Mouse (Mus musculus): ENCODE data around the gene Olfr771. TPM values are rescaled to one million over a fixed set of nuclear protein-coding genes. Genes with fewer than 3 reads are reported as not detected.

Gene Olfr771
- not detected for total RNA-seq (2023)

GRCm38 (mm10) chr10:129164651-129165050, at the start of gene Olfr771:
Gene Olfr771 (minus strand): TSS chr10:129164751.

GRCm38 (mm10) chr10:129187319-129187718, 22.8 kb upstream of the Olfr771 start, which contains the start of gene Olfr773:
Gene Olfr773 (minus strand): TSS chr10:129187419.

GRCm38 (mm10) chr10:129177821-129178220, 13.3 kb upstream of the Olfr771 start, which contains the start of gene Olfr772:
Gene Olfr772 (minus strand): TSS chr10:129177921.

GRCm38 (mm10) chr10:129138898-129139297, 25.7 kb downstream of the Olfr771 start, which contains the start of gene Olfr770:
Gene Olfr770 (minus strand): TSS chr10:129138998.

GRCm38 (mm10) chr10:129117761-129118160, 46.8 kb downstream of the Olfr771 start, which contains the start of gene Olfr769:
Gene Olfr769 (minus strand): TSS chr10:129117861.

Other genes with a start within 250 kb of the Olfr771 start
- gene Rdh5, start 241.9 kb downstream of the Olfr771 start, total RNA-seq (2023) = 1 to 10 TPM; 4.9 to 5.2 TPM
- 100 to 1,000 TPM in 1 of 2 experiments, 10 to 100 TPM in 1; 85.1 to 109 TPM for gene Bloc1s1, start 240.7 kb downstream of the Olfr771 start, total RNA-seq (2023)
- gene Itga7, start 230.9 kb downstream of the Olfr771 start, total RNA-seq (2023) = not detected
- gene Mettl7b, start 203.8 kb downstream of the Olfr771 start, total RNA-seq (2023) = not detected
- gene Olfr9, start 175.3 kb downstream of the Olfr771 start, total RNA-seq (2023) = not detected
- not detected for gene Olfr763, start 154.0 kb downstream of the Olfr771 start, total RNA-seq (2023)
- not detected for gene Olfr764-ps1, start 124.9 kb downstream of the Olfr771 start, total RNA-seq (2023)
- gene Olfr765, start 114.8 kb downstream of the Olfr771 start, total RNA-seq (2023) = not detected
- not detected for gene Olfr766-ps1, start 95.8 kb downstream of the Olfr771 start, total RNA-seq (2023)
- not detected for gene Olfr767, start 81.8 kb downstream of the Olfr771 start, total RNA-seq (2023)
- gene Olfr768, start 65.4 kb downstream of the Olfr771 start, total RNA-seq (2023) = not detected
- not detected for gene Olfr769, start 46.9 kb downstream of the Olfr771 start, total RNA-seq (2023)
- not detected for gene Olfr770, start 25.8 kb downstream of the Olfr771 start, total RNA-seq (2023)
- not detected for gene Olfr772, start 13.2 kb upstream of the Olfr771 start, total RNA-seq (2023)
- gene Olfr773, start 22.7 kb upstream of the Olfr771 start, total RNA-seq (2023) = not detected
- not detected for gene Olfr774, start 71.5 kb upstream of the Olfr771 start, total RNA-seq (2023)
- gene Olfr775, start 83.7 kb upstream of the Olfr771 start, total RNA-seq (2023) = not detected
- not detected for gene Olfr776, start 94.4 kb upstream of the Olfr771 start, total RNA-seq (2023)
- not detected for gene Olfr777, start 106.7 kb upstream of the Olfr771 start, total RNA-seq (2023)
- not detected for gene Olfr780, start 153.4 kb upstream of the Olfr771 start, total RNA-seq (2023)
- gene Olfr781, start 164.1 kb upstream of the Olfr771 start, total RNA-seq (2023) = not detected
- not detected for gene Olfr782, start 184.1 kb upstream of the Olfr771 start, total RNA-seq (2023)
- not detected for gene Olfr784, start 219.3 kb upstream of the Olfr771 start, total RNA-seq (2023)
- gene Olfr785, start 240.7 kb upstream of the Olfr771 start, total RNA-seq (2023) = not detected